Mouse (Mus musculus) hindbrain, embryonic 13.5 days (tissue): ENCODE results near the gene Gm28539. TPM values are rescaled to one million over a fixed set of nuclear protein-coding genes. Genes with fewer than 3 reads are reported as not detected.
A peak's percentile ranks its signal among the peaks of the same experiment; 100 is the strongest.
"Not testable (repeated sequence)": the region's sequence is repeated elsewhere in the genome, so short reads cannot be mapped to it uniquely, and the experiment has no call there.

Experiments used
- ATAC-seq: fragments of 200-750 bp; cut with Nextera tagmentation; 2 replicates; pipeline ENCODE4 v1.8.0; 2017; ENCODE audit warnings: moderate TSS enrichment; ENCODE audit not compliant: low FRiP score
- H3K27ac ChIP-seq: fragments of 300-500 bp; sonication (generic); 2 replicates; pipeline ENCODE4 v1.5.1; 2015; ENCODE audit warnings: inconsistent platforms, mild to moderate bottlenecking, moderate library complexity
- H3K27me3 ChIP-seq: fragments of 300-500 bp; sonication (generic); 2 replicates; pipeline ENCODE4 v1.6.1; 2015; ENCODE audit warnings: mild to moderate bottlenecking, inconsistent platforms
- H3K36me3 ChIP-seq: fragments of 300-500 bp; sonication (generic); 2 replicates; pipeline ENCODE4 v1.6.1; 2015; ENCODE audit warnings: mild to moderate bottlenecking, inconsistent platforms
- H3K4me1 ChIP-seq: fragments of 300-500 bp; sonication (generic); replicated peaks from 2 replicates; pipeline ENCODE4 v1.6.1; 2015; ENCODE audit warnings: inconsistent platforms
- H3K4me2 ChIP-seq: fragments of 300-500 bp; sonication (generic); 2 replicates; pipeline ENCODE4 v1.6.1; 2015; ENCODE audit warnings: inconsistent platforms, mild to moderate bottlenecking, moderate library complexity
- H3K4me3 ChIP-seq: fragments of 300-500 bp; sonication (generic); 2 replicates; pipeline ENCODE4 v1.5.1; 2015; ENCODE audit warnings: mild to moderate bottlenecking, inconsistent platforms
- H3K9ac ChIP-seq: fragments of 300-500 bp; sonication (generic); 2 replicates; pipeline ENCODE4 v1.6.1; 2015; ENCODE audit warnings: mild to moderate bottlenecking, inconsistent platforms
- H3K9me3 ChIP-seq: fragments of 300-500 bp; sonication (generic); 2 replicates; pipeline ENCODE4 v1.6.1; 2016; ENCODE audit warnings: inconsistent platforms
- WGBS: fragments of 180-500 bp; shearing (Covaris S2); methylation state at CpG from one replicate; pipeline ENCODE4 v1.1.7; 2015; 5-methylcytosine and 5-hydroxymethylcytosine counted together
- polyA plus RNA-seq: library from polyadenylated mRNA; unstranded; fragments of >200 nt; fragmentation: Nextera tagmentation; extraction: Ambion mirVana; gene quantifications from 2 replicates; pipeline ENCODE4 v1.2.1, GENCODE M21; 2015

The Gm28539 gene
- polyA plus RNA-seq, 1 experiment from 2014 or later: not detected

DNA sequence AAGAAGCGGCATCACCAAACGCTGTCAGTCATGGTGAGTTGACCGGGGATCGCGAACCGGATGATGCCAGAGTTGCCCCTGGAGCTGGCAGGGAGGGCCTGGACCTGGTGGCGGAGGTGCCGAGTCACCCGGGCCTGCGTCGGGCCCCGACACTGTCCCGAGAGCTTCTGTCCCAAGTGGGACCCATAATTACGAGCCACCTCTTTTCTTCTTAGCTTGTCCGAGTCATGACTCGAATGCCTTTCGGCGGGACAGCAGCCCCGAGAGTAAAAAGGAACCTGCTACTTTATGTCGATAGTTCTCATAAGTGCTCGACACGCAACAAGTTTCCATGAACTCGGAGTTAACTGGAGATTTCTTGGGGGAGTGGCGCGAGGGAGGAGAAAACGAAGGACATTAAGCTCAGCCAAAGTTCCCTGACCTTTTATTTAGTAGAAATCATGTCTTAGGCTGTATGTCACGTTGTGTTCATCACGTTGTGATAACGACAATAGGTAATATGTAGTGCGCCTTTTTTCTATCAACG, 23.9 kb upstream of the Gm28539 start:
- H3K4me3 ChIP-seq: peak overlapping the region; percentile 63
- WGBS: 1% methylated on average over 31 of the region's 31 CpGs
- H3K4me2 ChIP-seq: peak overlapping the region; percentile 71
- no peaks in the 10 kb centered on the region for H3K27me3 ChIP-seq
- peak overlapping the region; percentile 25 for H3K27ac ChIP-seq
- H3K4me1 ChIP-seq: peaks cover 22% of the 10 kb centered on the region
- no peaks in the 10 kb centered on the region for H3K9me3 ChIP-seq
- peak; percentile 55 for ATAC-seq
- peak overlapping the region; percentile 80 for H3K9ac ChIP-seq
- peaks cover 23% of the 10 kb centered on the region for H3K36me3 ChIP-seq

DNA sequence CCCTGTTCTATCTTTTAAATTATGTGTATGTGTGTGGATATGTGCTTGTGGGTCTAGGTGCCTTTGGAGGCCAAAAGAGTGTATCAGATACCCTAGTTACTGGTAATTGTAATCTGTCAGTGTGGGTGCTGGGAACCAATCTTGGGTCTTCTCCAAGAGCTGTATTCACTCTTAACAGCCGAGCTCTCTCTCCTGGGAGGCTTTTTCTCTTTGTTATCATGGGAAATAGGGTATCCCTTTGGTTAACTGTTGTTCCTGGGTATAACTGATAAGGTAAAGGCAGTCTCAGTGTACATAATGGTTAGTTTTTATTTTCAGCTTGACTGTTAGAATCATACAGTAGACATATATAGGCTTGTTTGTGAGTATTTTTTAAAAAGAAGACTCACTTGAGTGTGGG, 14.0 kb upstream of the Gm28539 start:
- H3K4me2 ChIP-seq: no peak overlapping the region
- H3K4me3 ChIP-seq: no peak overlapping the region
- WGBS: 89% methylated on average over 1 of the region's 1 CpGs
- H3K9ac ChIP-seq: no peak overlapping the region
- no peak for ATAC-seq
- H3K27ac ChIP-seq: no peak overlapping the region
- peaks cover 97% of the 10 kb centered on the region for H3K36me3 ChIP-seq
- H3K9me3 ChIP-seq: no peaks in the 10 kb centered on the region
- H3K27me3 ChIP-seq: no peaks in the 10 kb centered on the region
- H3K4me1 ChIP-seq: no peaks in the 10 kb centered on the region

DNA sequence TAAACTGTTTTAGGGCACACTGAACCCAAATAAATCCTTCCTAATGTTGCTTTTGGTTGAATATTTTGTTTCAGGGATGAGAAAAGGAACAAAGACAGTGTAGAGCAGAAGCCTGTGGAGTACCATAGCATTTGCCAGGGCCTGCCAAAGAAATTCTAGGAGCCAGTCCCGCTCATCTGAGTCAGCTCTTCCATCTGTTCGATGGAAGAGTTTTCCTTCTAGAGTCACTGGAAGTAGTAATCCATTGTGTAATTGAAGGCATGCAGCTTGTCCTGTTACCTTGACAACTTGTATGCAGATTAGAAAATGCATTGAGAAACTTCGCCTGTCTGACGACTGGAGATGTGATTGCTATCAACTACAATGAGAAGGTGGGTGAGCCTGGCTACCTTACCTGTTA, 13.5 kb upstream of the Gm28539 start:
- Histone ChIP-seq H3K4me3 (no peak overlapping the region), H3K9ac (no peak overlapping the region), H3K36me3 (peaks cover 97% of the 10 kb centered on the region), H3K4me2 (no peak overlapping the region), H3K4me1 (no peaks in the 10 kb centered on the region), H3K9me3 (no peaks in the 10 kb centered on the region), H3K27me3 (no peaks in the 10 kb centered on the region), H3K27ac (no peak overlapping the region)
- ATAC-seq: no peak
- WGBS: 60% methylated on average over 4 of the region's 4 CpGs

DNA sequence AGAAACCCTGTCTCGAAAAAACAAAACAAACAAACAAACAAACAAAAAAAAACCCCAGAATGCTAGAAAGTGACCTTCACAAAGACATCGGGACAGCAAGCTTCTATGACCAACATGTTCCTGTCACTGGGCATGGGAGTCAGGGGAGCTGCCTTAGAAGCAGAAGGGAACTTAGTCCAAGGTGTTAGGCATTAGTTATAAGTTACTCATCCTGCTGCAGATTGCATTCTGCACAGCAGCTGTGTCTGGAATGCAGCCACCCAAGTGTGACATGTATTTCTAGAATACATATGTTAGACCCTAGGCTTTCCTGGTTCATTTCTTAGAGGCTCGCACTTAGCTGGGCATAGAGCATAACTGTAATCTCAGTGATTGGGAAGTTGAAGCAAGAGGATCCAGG, 7.8 kb upstream of the Gm28539 start:
- Histone ChIP-seq H3K4me3 (no peak overlapping the region), H3K36me3 (peaks cover 94% of the 10 kb centered on the region), H3K9ac (no peak overlapping the region), H3K9me3 (no peaks in the 10 kb centered on the region), H3K4me2 (no peak overlapping the region), H3K4me1 (no peaks in the 10 kb centered on the region), H3K27ac (no peak overlapping the region), H3K27me3 (no peaks in the 10 kb centered on the region)
- no peak for ATAC-seq
- 95% methylated on average over 3 of the region's 3 CpGs for WGBS

DNA sequence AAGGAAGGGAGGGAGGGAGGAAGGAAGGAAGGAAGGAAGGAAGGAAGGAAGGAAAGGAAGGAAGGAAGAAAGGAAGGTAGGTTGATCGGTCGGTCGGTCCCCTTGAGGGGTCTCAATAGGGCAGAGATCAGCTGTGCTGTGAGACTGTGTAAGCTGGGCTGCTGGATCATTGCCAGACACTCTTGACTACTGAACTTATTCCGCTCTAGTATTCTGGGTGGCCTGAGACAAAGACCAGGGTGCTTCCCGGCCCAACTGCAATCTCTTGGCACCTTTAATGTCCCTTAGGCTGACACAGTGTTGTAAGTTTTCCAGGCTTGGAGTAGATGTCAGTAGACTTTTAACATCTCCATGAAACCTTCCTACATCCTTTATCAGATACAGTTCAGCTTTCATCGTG, 7.3 kb upstream of the Gm28539 start:
- Histone ChIP-seq H3K9ac (no peak overlapping the region), H3K27ac (no peak overlapping the region), H3K9me3 (no peaks in the 10 kb centered on the region), H3K4me1 (no peaks in the 10 kb centered on the region), H3K27me3 (no peaks in the 10 kb centered on the region), H3K4me2 (no peak overlapping the region), H3K36me3 (peaks cover 94% of the 10 kb centered on the region), H3K4me3 (no peak overlapping the region)
- ATAC-seq: no peak
- WGBS: 94% methylated on average over 6 of the region's 6 CpGs

DNA sequence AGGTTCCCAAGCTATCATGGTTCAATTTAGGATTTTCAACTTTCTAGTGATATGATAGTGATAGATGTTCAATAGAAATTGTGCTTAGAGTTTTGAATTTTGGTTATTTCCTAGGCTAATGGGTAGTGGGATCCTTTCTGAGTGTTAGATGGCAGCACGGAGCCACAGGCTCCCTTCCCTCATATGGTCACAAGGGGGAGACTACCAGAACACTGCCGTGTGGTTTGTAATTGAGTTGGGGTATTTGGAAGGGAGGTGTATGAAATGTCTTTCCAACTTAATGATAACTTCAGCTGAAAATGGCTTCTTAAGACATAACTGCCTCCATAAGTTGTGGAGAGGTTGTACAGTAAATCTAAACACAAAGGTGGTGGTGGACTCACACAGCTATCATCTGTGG, 2.9 kb upstream of the Gm28539 start:
- 82% methylated on average over 2 of the region's 2 CpGs for WGBS

DNA sequence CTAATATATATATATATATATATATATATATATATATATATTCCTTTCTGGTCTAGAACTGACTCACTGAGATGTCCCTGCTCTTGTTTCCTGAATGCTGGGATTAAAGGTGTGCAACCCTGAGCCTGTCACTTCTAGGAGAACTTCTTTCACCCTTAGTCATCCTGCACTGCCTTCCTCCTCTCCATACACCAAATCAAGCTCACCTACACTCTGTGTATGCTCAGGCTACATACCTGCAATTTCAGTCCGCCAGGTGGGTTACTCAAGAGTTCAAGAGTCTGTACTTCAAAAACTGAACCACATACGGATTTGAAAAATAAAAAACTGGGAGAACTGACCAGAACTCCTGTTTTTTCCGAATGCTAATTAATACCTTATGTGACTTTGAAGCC, 314 bp upstream of the Gm28539 start:
- peak overlapping the region; percentile 73 for H3K4me3 ChIP-seq
- peak; percentile 63 for ATAC-seq
- 0 out of 2 replicates have a peak overlapping the region, but pooled peaks have one; percentile 86 for H3K9ac ChIP-seq
- H3K4me1 ChIP-seq: peaks cover 8% of the 10 kb centered on the region; the same call in 1 of the 2 replicates
- H3K27ac ChIP-seq: no peak overlapping the region
- H3K4me2 ChIP-seq: peak overlapping the region; percentile 65
- WGBS: 32% methylated on average over 3 of the region's 3 CpGs
- no peaks in the 10 kb centered on the region for H3K9me3 ChIP-seq
- no peaks in the 10 kb centered on the region for H3K27me3 ChIP-seq
- H3K36me3 ChIP-seq: peaks cover 57% of the 10 kb centered on the region

More for the DNA sequence above, 2.9 kb upstream of the Gm28539 start:
- no peak overlapping the region for H3K9ac ChIP-seq
- H3K36me3 ChIP-seq: peaks cover 68% of the 10 kb centered on the region
- H3K27ac ChIP-seq: no peak overlapping the region
- H3K27me3 ChIP-seq: no peaks in the 10 kb centered on the region
- no peak overlapping the region for H3K4me3 ChIP-seq
- H3K4me1 ChIP-seq: peaks cover 8% of the 10 kb centered on the region; the same call in 1 of the 2 replicates
- ATAC-seq: no peak
- no peaks in the 10 kb centered on the region for H3K9me3 ChIP-seq
- H3K4me2 ChIP-seq: no peak overlapping the region

DNA sequence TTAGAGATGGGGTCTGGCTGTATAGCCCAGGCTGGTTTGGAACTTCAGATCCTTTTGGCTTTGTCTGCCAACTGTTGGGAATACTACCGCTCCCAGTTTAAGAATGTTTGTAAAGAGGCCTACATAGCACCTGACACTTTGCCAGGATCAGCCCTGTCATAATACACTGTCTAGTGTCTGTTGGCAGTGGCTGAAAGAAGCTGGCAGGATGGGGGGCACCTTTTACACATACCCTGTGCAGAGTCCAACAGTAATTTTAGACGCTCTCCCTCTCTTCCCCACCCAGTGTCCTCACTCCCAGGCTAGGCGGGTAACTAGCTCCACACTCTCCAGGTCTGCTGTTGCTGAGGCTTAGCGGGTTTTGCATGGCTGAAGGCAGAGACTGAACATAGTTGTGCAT, 2.0 kb downstream of the Gm28539 start:
- H3K27me3 ChIP-seq: no peaks in the 10 kb centered on the region
- H3K9ac ChIP-seq: no peak overlapping the region
- H3K4me1 ChIP-seq: peaks cover 8% of the 10 kb centered on the region; the same call in 1 of the 2 replicates
- no peak overlapping the region for H3K4me2 ChIP-seq
- H3K4me3 ChIP-seq: no peak overlapping the region
- H3K27ac ChIP-seq: no peak overlapping the region
- H3K36me3 ChIP-seq: peaks cover 35% of the 10 kb centered on the region
- H3K9me3 ChIP-seq: no peaks in the 10 kb centered on the region
- ATAC-seq: no peak
- WGBS: 93% methylated on average over 4 of the region's 4 CpGs

DNA sequence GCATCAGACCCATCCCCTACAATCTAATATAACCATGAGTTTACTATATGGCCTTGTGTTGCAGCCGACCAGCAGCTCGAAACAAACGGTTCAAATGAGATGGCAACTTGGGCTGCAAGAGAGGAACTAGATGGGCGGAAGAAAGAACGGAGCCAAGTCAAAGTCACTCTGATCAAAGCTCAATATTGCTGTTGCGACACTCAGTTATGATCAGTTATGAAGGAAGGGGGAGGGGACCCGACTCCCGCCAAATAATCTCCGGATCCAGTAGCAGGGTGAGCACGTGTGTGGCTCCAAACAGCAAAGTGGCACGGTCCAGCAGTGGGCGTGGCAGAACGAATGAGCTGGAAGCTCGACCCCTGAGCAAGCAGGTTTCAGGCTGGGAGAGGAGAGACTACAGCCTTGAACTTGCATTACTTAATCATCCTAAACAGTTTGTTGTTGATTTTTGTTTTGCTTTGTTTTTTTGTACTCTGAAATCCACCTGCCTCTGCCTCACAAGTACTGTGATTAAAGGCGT, 10.0 kb downstream of the Gm28539 start:
- H3K36me3 ChIP-seq: no peaks in the 10 kb centered on the region
- no peak overlapping the region for H3K9ac ChIP-seq
- no peak overlapping the region for H3K4me3 ChIP-seq
- no peaks in the 10 kb centered on the region for H3K9me3 ChIP-seq
- no peaks in the 10 kb centered on the region for H3K27me3 ChIP-seq
- no peak overlapping the region for H3K27ac ChIP-seq
- no peak overlapping the region for H3K4me2 ChIP-seq
- H3K4me1 ChIP-seq: no peaks in the 10 kb centered on the region
- WGBS: 91% methylated on average over 15 of the region's 15 CpGs
- no peak for ATAC-seq

DNA sequence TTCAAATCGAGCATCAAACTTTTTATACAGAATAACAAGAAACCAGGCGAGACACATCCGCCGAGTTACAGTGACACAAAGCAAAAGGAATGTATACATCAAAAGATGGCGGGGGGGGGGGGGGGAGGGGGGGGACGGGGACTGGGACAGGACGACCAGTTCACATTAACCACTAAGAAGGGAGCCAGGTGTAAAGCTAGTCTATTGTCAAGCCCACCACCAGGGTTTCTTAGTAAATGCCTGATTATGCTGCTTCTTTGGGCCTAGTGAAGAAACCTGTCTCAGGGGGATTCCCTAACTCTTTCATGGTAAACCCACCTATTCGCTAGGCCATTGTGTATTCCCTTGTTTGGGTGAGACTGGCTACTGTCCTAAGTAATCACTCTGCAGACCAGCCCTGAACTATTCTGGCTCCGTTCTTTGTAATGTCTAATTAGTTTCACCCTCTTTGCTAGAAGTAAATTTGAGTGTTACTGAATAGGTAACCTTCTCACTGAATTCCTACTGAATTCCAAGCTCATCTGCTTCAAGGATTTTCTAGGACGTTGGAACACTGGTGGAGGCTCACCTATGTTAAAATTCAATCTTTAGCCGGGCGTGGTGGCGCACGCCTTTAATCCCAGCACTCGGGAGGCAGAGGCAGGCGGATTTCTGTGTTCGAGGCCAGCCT, 13.3 kb downstream of the Gm28539 start:
- H3K27ac ChIP-seq, ATAC-seq, H3K36me3 ChIP-seq, H3K4me1 ChIP-seq, H3K4me2 ChIP-seq, H3K4me3 ChIP-seq, H3K9ac ChIP-seq, H3K9me3 ChIP-seq, H3K27me3 ChIP-seq: not testable (repeated sequence)
- 90% methylated on average over 15 of the region's 17 CpGs for WGBS

DNA sequence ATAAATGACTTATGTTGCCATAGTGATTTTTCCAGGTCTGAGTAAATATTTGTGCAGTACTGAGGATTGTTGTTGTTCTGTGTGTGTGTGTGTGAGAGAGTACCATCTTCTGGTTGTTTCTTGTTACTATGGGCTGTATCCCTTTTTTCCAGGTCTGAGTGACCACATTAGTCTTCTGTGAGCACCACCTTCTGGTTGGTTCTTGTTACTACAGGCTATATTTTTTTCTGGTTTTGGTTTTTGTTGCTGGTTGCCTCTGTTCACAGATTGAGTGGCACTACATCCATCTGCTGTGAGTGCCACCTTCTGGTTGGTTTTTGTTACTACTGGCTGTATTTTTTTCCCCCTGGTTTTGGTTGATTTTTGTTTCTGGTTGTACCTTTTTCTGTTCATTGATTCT, 22.2 kb downstream of the Gm28539 start:
- no peaks in the 10 kb centered on the region for H3K9me3 ChIP-seq
- ATAC-seq: no peak
- H3K4me2 ChIP-seq: no peak overlapping the region

DNA sequence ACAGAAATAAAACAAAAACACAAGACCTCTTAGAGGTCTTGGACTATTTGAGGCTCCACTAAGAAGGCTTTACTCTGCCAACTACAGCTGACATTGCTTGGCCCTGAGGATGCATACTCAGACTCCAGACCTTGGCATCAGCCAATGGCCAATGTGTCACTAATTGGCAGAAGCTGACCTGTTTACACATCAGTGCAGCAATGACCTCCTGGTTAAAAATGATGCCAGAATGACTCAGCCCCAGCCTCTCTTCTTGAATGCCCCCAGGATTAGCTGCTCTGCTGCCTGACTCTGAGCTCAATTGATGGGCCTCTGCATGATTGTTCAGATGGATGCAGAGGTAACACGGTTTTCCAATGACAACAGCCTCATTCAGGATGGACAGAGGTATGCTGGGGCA, 23.8 kb downstream of the Gm28539 start:
- Histone ChIP-seq H3K27me3 (no peaks in the 10 kb centered on the region), H3K9me3 (no peaks in the 10 kb centered on the region), H3K4me2 (no peak overlapping the region), H3K4me3 (no peak overlapping the region), H3K36me3 (no peaks in the 10 kb centered on the region), H3K27ac (no peak overlapping the region), H3K9ac (no peak overlapping the region), H3K4me1 (no peaks in the 10 kb centered on the region)
- 74% methylated on average over 1 of the region's 1 CpGs for WGBS
- no peak for ATAC-seq

More for the DNA sequence above, 22.2 kb downstream of the Gm28539 start:
- no peak overlapping the region for H3K9ac ChIP-seq
- H3K4me3 ChIP-seq: no peak overlapping the region
- H3K4me1 ChIP-seq: no peaks in the 10 kb centered on the region
- no peaks in the 10 kb centered on the region for H3K36me3 ChIP-seq
- H3K27ac ChIP-seq: no peak overlapping the region
- no peaks in the 10 kb centered on the region for H3K27me3 ChIP-seq

DNA sequence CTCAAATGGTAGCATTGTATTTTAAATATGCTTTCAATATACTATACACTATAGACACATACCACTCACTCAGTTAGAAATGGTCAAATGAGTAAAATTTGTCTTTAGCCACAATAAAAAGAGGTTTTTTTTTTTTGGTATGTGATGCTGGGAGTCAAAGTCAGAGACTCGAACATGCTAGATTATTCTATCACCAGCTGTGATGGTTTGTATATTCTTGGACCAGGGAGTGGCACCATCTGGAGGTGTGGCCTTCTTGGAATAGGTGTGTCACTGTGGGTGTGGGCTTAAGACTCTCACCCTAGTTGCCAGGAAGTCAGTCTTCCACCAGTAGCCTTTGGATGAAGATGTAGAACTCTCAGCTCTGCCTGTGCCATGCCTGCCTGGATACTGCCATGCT, 34.1 kb downstream of the Gm28539 start:
- H3K4me3 ChIP-seq, ATAC-seq, H3K4me2 ChIP-seq, H3K9me3 ChIP-seq, H3K4me1 ChIP-seq, H3K9ac ChIP-seq, H3K27ac ChIP-seq, H3K27me3 ChIP-seq: not testable (repeated sequence)
- peaks cover 51% of the 10 kb centered on the region for H3K36me3 ChIP-seq
- WGBS: 91% methylated on average over 1 of the region's 1 CpGs
